Mouse (Mus musculus) adrenal gland, postnatal 25 days (tissue): ENCODE results near the gene Rplp1. TPM values are rescaled to one million over a fixed set of nuclear protein-coding genes. Genes with fewer than 3 reads are reported as not detected.

Source experiments
- DNase-seq: peaks from one replicate; pipeline ENCODE4 v3.0.0; 2021; ENCODE audit warnings: mixed read lengths
- total RNA-seq: library from RNA; stranded (reverse); gene quantifications from 2 replicates; pipeline ENCODE4 v1.2.3, GENCODE M21; 2021

The Rplp1 gene
- total RNA-seq, 1 experiment from 2014 or later: 1,881 TPM

DNA sequence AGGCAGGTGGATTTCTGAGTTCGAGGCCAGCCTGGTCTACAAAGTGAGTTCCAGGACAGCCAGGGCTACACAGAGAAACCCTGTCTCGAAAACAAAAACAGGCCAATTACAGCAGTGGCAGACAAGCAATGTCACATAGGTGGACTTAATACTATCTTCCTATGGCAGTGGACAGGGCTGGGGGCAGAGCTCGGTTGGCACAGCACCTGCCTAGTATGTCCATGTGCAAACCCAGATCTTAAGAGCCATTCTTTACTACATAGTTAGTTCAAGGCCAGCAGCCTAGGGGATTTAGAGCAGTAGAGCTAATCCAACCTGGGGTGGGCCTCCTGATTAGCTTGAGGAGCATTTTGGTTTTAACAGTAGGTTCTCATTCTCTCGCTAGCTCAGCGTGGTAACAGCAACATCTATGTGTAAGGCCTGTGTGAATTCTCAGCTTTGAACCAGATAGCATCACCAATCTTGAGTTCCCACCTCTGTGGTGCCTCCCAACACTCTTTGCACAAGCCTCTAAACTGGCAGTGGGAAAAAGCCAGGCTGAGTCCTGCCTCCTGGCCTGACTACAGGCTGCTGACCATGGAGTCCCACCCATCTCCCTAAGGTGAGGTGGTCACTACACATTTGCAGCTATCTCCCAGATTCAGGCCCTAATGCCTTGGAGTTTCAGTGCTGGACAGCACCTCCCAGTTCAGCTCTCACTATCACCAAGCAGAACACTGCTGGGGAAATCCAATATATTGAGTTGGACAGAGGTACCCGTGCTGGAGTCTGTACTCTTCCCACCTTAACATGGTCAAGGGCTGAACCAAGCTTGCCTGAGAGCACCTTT is 2.8 kb downstream of the Rplp1 start:
- no peak for DNase-seq

DNA sequence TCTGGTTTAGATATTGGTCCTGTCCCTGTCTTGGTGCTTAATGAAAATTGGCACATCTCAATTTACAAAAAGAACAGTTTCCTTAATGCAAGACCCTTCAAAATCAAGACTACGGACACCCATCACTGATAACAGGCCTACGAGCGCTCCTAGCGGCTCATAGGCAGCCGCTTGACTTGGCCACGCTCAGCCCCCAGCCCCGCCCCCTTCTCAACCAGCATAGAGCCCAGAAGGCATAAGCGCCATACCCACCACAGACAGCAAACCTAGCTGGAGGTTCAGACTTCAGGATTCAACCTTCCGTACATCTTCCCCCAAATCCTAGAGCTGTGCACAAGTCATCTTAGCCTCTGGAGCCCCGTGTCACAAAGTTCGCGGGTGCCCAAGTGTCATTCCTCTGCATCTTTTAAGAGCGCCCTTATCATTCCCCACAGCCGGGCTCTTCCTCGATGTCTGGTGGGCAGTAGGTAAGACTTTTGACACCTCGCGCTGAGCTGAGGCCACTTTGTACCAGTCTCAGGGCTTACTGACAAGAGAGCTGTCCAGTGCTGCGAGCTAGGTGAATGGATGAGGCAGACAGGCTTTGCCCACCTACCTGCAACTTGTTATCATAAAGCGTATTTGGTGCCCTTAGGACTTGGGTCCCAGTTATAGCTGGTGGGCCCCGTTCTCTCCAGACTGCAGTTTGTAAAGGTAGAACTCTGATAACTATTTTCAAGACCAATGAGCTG is 3.7 kb downstream of the Rplp1 start:
- peak; percentile 28 for DNase-seq

DNA sequence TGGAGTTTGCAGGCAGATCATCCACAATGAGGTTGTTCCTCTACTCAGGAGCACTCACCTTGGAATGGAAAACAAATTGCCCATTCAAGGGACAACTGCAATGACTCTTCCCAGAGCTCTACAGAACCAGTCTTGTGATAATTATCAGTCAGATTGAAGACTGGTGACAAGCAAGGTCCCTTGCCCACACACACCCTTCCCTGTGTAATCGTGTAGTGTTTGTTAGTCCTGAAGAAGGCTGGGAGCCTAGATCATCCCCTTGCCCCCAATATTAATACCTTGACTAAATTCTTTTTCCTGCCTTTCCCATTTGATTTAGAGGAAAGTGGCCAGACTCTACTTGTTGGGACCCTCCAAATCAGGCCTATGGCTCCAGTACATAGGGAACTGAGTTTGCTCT is 4.7 kb downstream of the Rplp1 start:
- DNase-seq: no peak

DNA sequence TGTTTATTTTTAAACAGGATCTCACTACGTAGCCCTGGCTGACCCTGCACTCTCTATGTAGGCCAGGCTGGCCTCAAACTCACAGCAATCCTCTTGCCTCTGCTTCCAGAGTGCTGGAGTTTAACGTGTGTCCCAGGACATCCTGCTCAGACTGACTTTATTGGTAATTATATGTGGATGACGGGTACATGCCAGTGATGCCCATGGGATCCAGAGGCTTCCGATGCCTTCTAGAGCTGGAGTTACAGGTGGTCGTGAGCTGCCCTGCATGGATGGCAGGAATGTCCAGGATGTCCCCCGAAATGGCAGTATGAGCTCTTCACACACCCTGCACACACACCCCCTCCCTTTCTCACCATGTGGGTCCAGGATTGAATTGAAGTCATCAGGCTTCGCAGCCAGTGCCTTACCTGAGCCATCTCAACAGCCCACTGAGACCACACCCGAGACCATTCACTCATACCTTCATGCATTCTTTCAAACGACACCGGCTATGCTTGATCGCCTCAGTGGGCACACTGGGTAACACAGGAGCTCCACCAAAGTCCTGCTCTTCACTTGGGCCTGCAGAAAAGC is 5.4 kb downstream of the Rplp1 start:
- DNase-seq: no peak

GRCm38 (mm10) chr9:61908341-61908740 is 6.0 kb downstream of the Rplp1 start:
- DNase-seq: no peak

GRCm38 (mm10) chr9:61907621-61908295 is 6.6 kb downstream of the Rplp1 start:
- DNase-seq: no peak

- DNase-seq: peak; percentile 45
Measured at GRCm38 (mm10) chr9:61906912-61907311, 7.4 kb downstream of the Rplp1 start.

- no peak for DNase-seq
Measured at GRCm38 (mm10) chr9:61905576-61905975, 8.8 kb downstream of the Rplp1 start.

DNA sequence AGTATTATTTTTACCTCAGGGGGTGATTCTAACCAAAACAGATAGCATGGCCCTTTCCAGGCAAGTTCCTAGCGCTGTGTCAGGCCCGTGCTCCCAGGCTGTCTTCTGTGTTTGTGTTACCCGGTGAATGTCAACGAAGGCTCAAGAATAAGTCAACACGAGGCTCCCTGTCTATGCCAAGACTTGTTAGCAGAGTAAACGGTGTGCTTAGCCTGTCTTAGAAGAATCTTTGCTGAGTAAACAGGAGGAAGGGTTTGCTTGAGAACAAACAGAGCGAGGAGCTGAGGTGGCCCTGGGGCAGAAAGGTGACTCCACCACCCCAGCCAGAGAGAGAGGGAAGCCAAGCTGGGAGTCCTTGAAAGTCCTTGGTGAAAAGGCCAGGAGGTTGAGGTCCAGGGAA is 10.1 kb downstream of the Rplp1 start:
- no peak for DNase-seq

DNA sequence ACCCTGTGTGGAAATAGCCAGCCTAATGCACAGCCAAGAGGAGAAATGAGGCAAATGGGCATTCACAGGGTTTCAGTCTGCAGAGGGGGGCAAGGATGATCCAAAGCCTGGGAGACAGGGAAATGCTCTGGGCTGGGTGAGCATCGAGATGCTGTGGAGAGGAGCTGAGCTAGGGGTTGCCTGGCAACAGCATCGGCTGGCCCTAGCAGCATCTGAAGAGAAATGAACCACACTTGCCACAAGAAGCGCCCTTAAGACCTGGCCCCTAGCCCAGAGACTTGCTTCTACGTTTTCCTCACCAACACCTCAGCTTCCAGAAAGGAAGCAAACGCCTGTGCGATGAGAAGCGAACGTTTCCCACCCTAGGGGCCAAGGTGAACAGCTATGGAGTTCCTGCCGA is 11.9 kb downstream of the Rplp1 start:
- no peak for DNase-seq

DNA sequence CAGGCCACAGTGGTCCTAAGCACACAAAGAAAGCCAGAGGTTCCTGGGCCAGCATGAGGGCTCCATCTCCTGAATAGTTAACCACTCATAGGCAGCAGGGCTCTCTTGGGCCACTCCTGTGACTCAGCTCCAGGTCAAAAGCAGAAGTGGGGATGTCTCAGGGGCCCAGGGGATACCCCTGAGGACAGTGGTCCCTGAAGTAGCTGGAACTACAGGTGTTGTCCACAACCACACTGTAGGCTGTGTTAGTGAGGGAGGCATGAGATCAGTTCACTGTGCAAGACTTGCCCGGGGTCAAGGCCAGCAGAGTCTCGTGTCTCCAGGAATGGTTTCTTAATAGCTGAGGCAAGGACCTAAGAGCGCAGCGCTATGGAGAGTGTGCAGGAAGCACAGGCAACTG is 12.8 kb downstream of the Rplp1 start:
- no peak for DNase-seq

- peak; percentile 78 for DNase-seq
Measured at GRCm38 (mm10) chr9:61899804-61900203, 14.5 kb downstream of the Rplp1 start.

- peak; percentile 88 for DNase-seq
Measured at GRCm38 (mm10) chr9:61898401-61898800, 15.9 kb downstream of the Rplp1 start.

GRCm38 (mm10) chr9:61895014-61895413 is 19.3 kb downstream of the Rplp1 start:
- DNase-seq: peak; percentile 22

- DNase-seq: no peak
Measured at GRCm38 (mm10) chr9:61889855-61890254, 24.5 kb downstream of the Rplp1 start.

DNA sequence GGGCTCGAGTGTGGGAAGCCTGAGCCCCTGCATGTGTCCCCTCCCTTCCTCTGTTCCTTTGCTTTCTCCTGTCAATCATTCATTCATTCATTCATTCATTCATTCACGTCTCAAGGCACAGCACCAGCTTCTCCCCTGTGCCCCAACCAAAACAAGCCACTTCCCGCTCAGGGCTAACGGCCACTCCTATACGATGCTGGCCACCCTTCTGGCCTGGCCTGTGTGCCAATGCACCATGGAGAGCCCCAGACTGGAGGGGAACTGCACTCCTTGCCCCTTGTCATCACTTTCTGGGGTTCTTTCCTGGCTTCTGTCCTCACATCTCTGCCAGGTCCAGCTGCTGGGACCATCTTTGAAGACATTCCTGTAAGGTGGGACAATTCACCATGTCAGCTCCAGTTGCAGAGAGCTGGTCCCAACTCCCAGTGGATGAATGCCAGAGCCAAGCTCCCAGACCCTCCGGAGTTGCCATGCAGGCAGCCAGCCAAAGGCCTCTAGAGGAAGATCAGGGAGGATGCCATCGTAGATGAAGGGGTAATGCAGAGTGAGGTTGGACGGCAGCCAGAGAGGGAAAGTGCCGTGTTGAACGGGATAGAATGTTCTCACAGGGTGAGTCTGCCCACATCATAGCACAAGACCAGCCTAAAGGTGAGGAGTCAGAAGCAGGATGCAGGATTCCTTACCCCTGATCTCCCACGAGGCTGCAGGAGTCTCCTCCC is 26.5 kb downstream of the Rplp1 start:
- no peak for DNase-seq

GRCm38 (mm10) chr9:61885964-61886363 is 28.4 kb downstream of the Rplp1 start:
- DNase-seq: no peak

DNA sequence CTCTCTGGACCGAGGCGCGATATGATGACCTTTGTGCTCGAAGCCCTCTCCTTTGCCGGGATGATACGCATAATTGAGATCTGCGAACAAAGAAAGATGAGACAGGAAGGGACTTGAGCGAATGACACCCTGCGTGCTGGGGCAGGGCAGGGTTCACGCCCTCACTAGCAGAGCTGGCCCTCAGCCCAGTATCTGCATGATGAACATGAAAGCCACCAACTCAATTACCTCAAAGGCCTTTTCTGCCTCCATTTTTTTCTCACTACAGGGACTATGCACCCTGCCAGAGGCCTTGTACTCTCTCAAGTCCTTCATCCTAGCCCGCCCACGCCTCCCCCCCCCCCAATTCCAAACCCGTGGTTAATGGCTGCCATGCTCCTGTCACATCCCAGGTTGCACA is 29.4 kb downstream of the Rplp1 start:
- no peak for DNase-seq

GRCm38 (mm10) chr9:61884375-61884774 is 30.0 kb downstream of the Rplp1 start:
- DNase-seq: no peak

DNA sequence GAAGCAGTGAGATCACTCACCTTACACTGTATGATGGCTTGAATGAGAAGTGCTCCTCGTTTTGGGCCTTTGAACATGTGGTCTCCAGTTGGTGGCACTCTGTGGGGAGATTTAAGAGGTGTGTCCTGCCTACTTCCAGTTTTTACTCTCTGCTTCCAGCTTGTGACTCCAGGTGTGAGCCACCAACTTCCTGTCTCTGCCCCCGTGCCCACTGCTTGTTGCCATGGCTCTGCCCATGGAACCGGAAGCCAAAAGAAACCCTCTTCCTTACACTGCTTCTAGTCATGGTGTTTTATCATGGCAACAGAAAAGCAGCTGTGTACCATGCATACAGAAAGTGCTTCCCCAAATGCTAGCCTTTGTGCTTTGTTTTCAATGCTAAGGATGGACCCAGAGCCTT is 32.2 kb downstream of the Rplp1 start:
- DNase-seq: no peak

DNA sequence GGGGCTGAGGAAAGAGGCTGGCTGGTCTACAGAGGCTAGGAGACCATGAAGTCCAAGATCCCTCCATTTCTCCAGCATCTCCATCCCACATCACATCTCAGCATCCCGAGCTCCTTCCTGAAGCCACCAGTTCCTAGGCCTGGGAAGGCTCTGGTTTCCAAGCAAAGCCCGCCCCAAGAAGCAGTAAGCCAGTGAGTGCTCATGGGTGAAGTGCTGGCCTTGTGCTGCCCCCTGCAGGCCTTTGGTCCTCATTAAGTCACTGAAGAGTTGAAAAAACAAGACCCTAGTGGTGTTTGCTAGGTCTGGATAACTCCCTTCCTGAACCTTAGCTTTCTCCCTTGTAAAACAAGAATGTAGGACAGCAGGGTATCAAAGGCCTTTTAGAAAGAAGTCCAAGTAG is 35.5 kb downstream of the Rplp1 start:
- DNase-seq: peak; percentile 58
